Mouse (Mus musculus) stomach, postnatal 0 days (tissue): ENCODE results near the gene Pik3c2g.

Source experiments
- CTCF ChIP-seq: IDR thresholded peaks from 2 replicates; pipeline ENCODE4 v1.5.1; 2016; ENCODE audit warnings: antibody characterized with exemption, low read depth, mild to moderate bottlenecking, moderate library complexity
- EP300 ChIP-seq: optimal IDR thresholded peaks from 2 replicates; pipeline ENCODE3; 2016; ENCODE audit warnings: antibody characterized with exemption

- TF ChIP-seq EP300 (no peak), CTCF (no peak)
Measured at GRCm38 (mm10) chr6:139852836-139853235, 265.8 kb downstream of the Pik3c2g start.
